Mouse (Mus musculus): Measurements from ENCODE around the gene Chml.

The Chml gene

GRCm38 (mm10) chr1:175648615-175649014, 44.1 kb downstream of the Chml start:
- no peak for DNase-seq (ENCODE audit: low spot score)

- no peak for DNase-seq (ENCODE audit: low spot score)
These were observed 45.7 kb downstream of the Chml start for GRCm38 (mm10) chr1:175646952-175647351.

GRCm38 (mm10) chr1:175643496-175644265, 49.0 kb downstream of the Chml start:
- no peak for DNase-seq (ENCODE audit: low spot score)

- no peak for DNase-seq (ENCODE audit: low spot score)
These were observed 52.1 kb downstream of the Chml start for GRCm38 (mm10) chr1:175640435-175641150.

GRCm38 (mm10) chr1:175639072-175639471, 53.6 kb downstream of the Chml start:
- DNase-seq (ENCODE audit: low spot score): no peak

GRCm38 (mm10) chr1:175637677-175638076, 55.0 kb downstream of the Chml start:
- no peak for DNase-seq (ENCODE audit: low spot score)

- no peak for DNase-seq (ENCODE audit: low spot score)
These were observed 60.2 kb downstream of the Chml start for GRCm38 (mm10) chr1:175632470-175632869.
